Mouse (Mus musculus) lung, postnatal 4 days (tissue): Measurements from ENCODE around the gene Pgpep1.
A peak's percentile ranks its signal among the peaks of the same experiment; 100 is the strongest.

ENCODE experiments used
- DNase-seq, 2 experiments: peaks; one replicate each; pipeline ENCODE4 v3.0.0; 2021

Gene Pgpep1

GRCm38 (mm10) chr8:70630532-70631381 is 29.4 kb downstream of the Pgpep1 start:
- peak; percentile 80 to 85 for DNase-seq

GRCm38 (mm10) chr8:70629574-70630531 is 30.3 kb downstream of the Pgpep1 start:
- peak; percentile 92 for DNase-seq

- no peak for DNase-seq
These were observed 31.1 kb downstream of the Pgpep1 start for GRCm38 (mm10) chr8:70628986-70629490.

- no peak for DNase-seq
These were observed 33.1 kb downstream of the Pgpep1 start for GRCm38 (mm10) chr8:70627041-70627440.

- peak; percentile 60 to 74 for DNase-seq
These were observed 35.1 kb downstream of the Pgpep1 start for GRCm38 (mm10) chr8:70625104-70625503.

- DNase-seq, result no peak
These were observed 38.0 kb downstream of the Pgpep1 start for GRCm38 (mm10) chr8:70622220-70622619.

- peak; percentile 80 to 84 for DNase-seq
These were observed 41.3 kb downstream of the Pgpep1 start for GRCm38 (mm10) chr8:70618888-70619334.

- DNase-seq, result peak in 1 of 2 experiments; percentile 23
These were observed 42.2 kb downstream of the Pgpep1 start for GRCm38 (mm10) chr8:70617985-70618384.

- peak; percentile 50 to 56 for DNase-seq
These were observed 43.5 kb downstream of the Pgpep1 start for GRCm38 (mm10) chr8:70616645-70617044.

- peak in 1 of 2 experiments; percentile 34 for DNase-seq
These were observed 44.3 kb downstream of the Pgpep1 start, which contains the start of gene Lrrc25 for GRCm38 (mm10) chr8:70615894-70616293. Gene Lrrc25, plus strand, starts transcription at chr8:70616155.

GRCm38 (mm10) chr8:70615281-70615680 is 44.9 kb downstream of the Pgpep1 start:
- peak in 1 of 2 experiments; percentile 40 for DNase-seq

- peak in 1 of 2 experiments; percentile 43 for DNase-seq
These were observed 45.7 kb downstream of the Pgpep1 start for GRCm38 (mm10) chr8:70614469-70614868.

GRCm38 (mm10) chr8:70613763-70614162 is 46.4 kb downstream of the Pgpep1 start:
- DNase-seq, result no peak

GRCm38 (mm10) chr8:70611849-70612248 is 48.3 kb downstream of the Pgpep1 start:
- DNase-seq, result peak; percentile 86 to 93

GRCm38 (mm10) chr8:70610796-70611771 is 49.1 kb downstream of the Pgpep1 start:
- DNase-seq, result peak; percentile 87 to 93

GRCm38 (mm10) chr8:70609849-70610795 is 50.1 kb downstream of the Pgpep1 start:
- peak; percentile 93 to 98 for DNase-seq

- peak; percentile 95 to 98 for DNase-seq
These were observed 50.8 kb downstream of the Pgpep1 start for GRCm38 (mm10) chr8:70609368-70609848.

GRCm38 (mm10) chr8:70608749-70609367 is 51.3 kb downstream of the Pgpep1 start, which contains the start of gene Ssbp4:
Gene Ssbp4, minus strand, starts transcription at chr8:70608872.
- no peak for DNase-seq

GRCm38 (mm10) chr8:70607898-70608748 is 52.1 kb downstream of the Pgpep1 start:
- DNase-seq, result peak; percentile 59 to 77
